ENCODE assay signal across 12 mouse cellular contexts in genomic region chr3:100599265-100599820, GRCm38 (mm10).
"Had no signal": no experiment of that assay in that cellular context is flagged by ENCODE, and none has a peak within 500 bp of the region (broad histone marks: within the 10 kb centered on the region; RNA-seq: fewer than 3 reads in every experiment).

No protein-coding gene starts in this region.

- DNase-seq: kidney, adult 9 months; kidney, postnatal 14 days; kidney, postnatal 4 days; liver, embryonic 13.5 days; lung, adult 2 months; lung, postnatal 14 days; lung, postnatal 4 days; midbrain, embryonic 14.5 days; right cerebral cortex, adult 18-20 months; right cerebral cortex, postnatal 14 days; right cerebral cortex, postnatal 4 days; thymus, postnatal 25 days had no signal
